Mouse (Mus musculus) monocyte, adult 5-6 weeks (primary cell): ENCODE measurements around the gene Zfp119b. TPM values are rescaled to one million over a fixed set of nuclear protein-coding genes. Genes with fewer than 3 reads are reported as not detected.
"Not testable (repeated sequence)": the region's sequence is repeated elsewhere in the genome, so short reads cannot be mapped to it uniquely, and the experiment has no call there.

Experiments used
- ATAC-seq: fragments of 153-309, 156-312 bp; replicated peaks from 2 replicates; pipeline ENCODE4 v1.8.0; 2017; ENCODE audit warnings: mild to moderate bottlenecking; ENCODE audit not compliant: low TSS enrichment, insufficient number of reproducible peaks, severe bottlenecking, poor library complexity, low FRiP score
- total RNA-seq: library from RNA; stranded (forward); fragments of 200-1000, 200-491, 200-594 nt; gene quantifications from 3 replicates; pipeline ENCODE4 v1.2.3, GENCODE M21; 2017

The Zfp119b gene
- total RNA-seq, 1 experiment from 2014 or later, result 15.6 TPM

- ATAC-seq, result peak; percentile 84
These were observed 9.8 kb upstream of the Zfp119b start, which contains the start of gene Yju2 for GRCm38 (mm10) chr17:55958918-55959728. Yju2 (plus strand) TSS chr17:55959099.

GRCm38 (mm10) chr17:55958584-55958886, 9.2 kb upstream of the Zfp119b start:
- no peak for ATAC-seq

GRCm38 (mm10) chr17:55957726-55958583, 8.7 kb upstream of the Zfp119b start:
- ATAC-seq, result no peak

GRCm38 (mm10) chr17:55957168-55957567, 7.9 kb upstream of the Zfp119b start:
- ATAC-seq, result no peak

- ATAC-seq, result no peak
These were observed 7.3 kb upstream of the Zfp119b start for GRCm38 (mm10) chr17:55956591-55956990.

GRCm38 (mm10) chr17:55956129-55956528, 6.8 kb upstream of the Zfp119b start:
- ATAC-seq, result no peak

GRCm38 (mm10) chr17:55954229-55954628, 4.9 kb upstream of the Zfp119b start:
- ATAC-seq, result no peak

GRCm38 (mm10) chr17:55953751-55954150, 4.5 kb upstream of the Zfp119b start:
- ATAC-seq, result no peak

- peak; percentile 87 for ATAC-seq
These were observed 3.2 kb upstream of the Zfp119b start, which contains the start of gene Ebi3 for GRCm38 (mm10) chr17:55952447-55953027. Ebi3 (plus strand) TSS chr17:55952640.

GRCm38 (mm10) chr17:55952041-55952440, 2.7 kb upstream of the Zfp119b start:
- no peak for ATAC-seq

GRCm38 (mm10) chr17:55950601-55951000, 1.3 kb upstream of the Zfp119b start:
- no peak for ATAC-seq

- ATAC-seq, result no peak
These were observed 653 bp downstream of the Zfp119b start for GRCm38 (mm10) chr17:55948647-55949046.

- no peak for ATAC-seq
These were observed 3.6 kb downstream of the Zfp119b start for GRCm38 (mm10) chr17:55945696-55946095.

- ATAC-seq, result peak; percentile 97
These were observed 4.2 kb downstream of the Zfp119b start for GRCm38 (mm10) chr17:55944866-55945682.

GRCm38 (mm10) chr17:55944387-55944865, 4.9 kb downstream of the Zfp119b start:
- not testable (repeated sequence) for ATAC-seq

- no peak for ATAC-seq
These were observed 16.1 kb downstream of the Zfp119b start for GRCm38 (mm10) chr17:55933191-55933590.

- no peak for ATAC-seq
These were observed 16.7 kb downstream of the Zfp119b start for GRCm38 (mm10) chr17:55932635-55933034.
